Mouse (Mus musculus) heart, embryonic 10.5 days (tissue): ENCODE results near the gene Gm20696. TPM values are rescaled to one million over a fixed set of nuclear protein-coding genes. Genes with fewer than 3 reads are reported as not detected.

Source experiments
- DNase-seq: peaks from one replicate; pipeline ENCODE4 v3.0.0-alpha.2; 2017; ENCODE audit warnings: low spot score
- H3K27ac ChIP-seq: fragments of 300-500 bp; sonication (generic); 2 replicates; pipeline ENCODE4 v1.5.1; 2016; ENCODE audit warnings: mild to moderate bottlenecking
- H3K27me3 ChIP-seq: fragments of 300-500 bp; sonication (generic); 2 replicates; pipeline ENCODE4 v1.6.1; 2016; ENCODE audit warnings: mild to moderate bottlenecking; ENCODE audit not compliant: poor library complexity, insufficient read depth, severe bottlenecking
- H3K36me3 ChIP-seq: fragments of 300-500 bp; sonication (generic); 2 replicates; pipeline ENCODE4 v1.6.1; 2016; ENCODE audit warnings: mild to moderate bottlenecking, moderate library complexity
- H3K4me1 ChIP-seq: fragments of 300-500 bp; sonication (generic); 2 replicates; pipeline ENCODE4 v1.6.1; 2016; ENCODE audit warnings: mild to moderate bottlenecking
- H3K4me3 ChIP-seq: fragments of 300-500 bp; sonication (generic); 2 replicates; pipeline ENCODE4 v1.5.1; 2016; ENCODE audit warnings: mild to moderate bottlenecking, moderate library complexity
- H3K9me3 ChIP-seq: fragments of 300-500 bp; sonication (generic); 2 replicates; pipeline ENCODE4 v1.6.1; 2016; ENCODE audit warnings: mild to moderate bottlenecking, moderate library complexity
- WGBS: fragments of 180-500 bp; shearing (Covaris S2); methylation state at CpG from one replicate; pipeline ENCODE4 v1.1.7; 2016; 5-methylcytosine and 5-hydroxymethylcytosine counted together
- polyA plus RNA-seq: library from polyadenylated mRNA; unstranded; fragments of >200 nt; fragmentation: Nextera tagmentation; extraction: Ambion mirVana; gene quantifications from 2 replicates; pipeline ENCODE4 v1.2.1, GENCODE M21; 2016

The Gm20696 gene
- polyA plus RNA-seq, 1 experiment from 2014 or later: 3.4 TPM

DNA sequence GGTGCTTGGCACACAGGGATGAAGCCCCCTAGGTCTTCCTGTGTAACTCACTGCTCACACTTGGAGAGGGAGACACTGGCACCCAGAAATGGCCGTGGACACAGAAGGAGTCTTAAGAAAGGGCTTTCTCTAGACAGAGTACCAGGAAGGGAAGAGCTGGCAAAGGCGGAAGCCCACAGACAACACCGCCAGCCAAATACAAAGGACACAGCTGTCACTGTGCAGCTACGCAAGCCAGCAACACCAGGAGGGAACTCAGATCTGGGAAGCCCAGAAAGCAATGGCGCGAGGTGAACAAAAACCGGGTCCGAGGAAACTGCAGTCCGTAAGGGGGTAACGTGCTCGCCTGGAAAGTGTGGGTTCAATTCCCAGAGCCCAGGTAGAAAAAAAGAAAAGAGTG lies 11.5 kb upstream of the Gm20696 start:
- 78% methylated on average over 11 of the region's 11 CpGs for WGBS
- H3K4me1 ChIP-seq: no peaks in the 10 kb centered on the region
- DNase-seq: no peak
- no peaks in the 10 kb centered on the region for H3K36me3 ChIP-seq
- peaks cover 6% of the 10 kb centered on the region; the same call in 1 of the 2 replicates for H3K27me3 ChIP-seq
- no peaks in the 10 kb centered on the region for H3K9me3 ChIP-seq
- H3K4me3 ChIP-seq: no peak overlapping the region
- no peak overlapping the region for H3K27ac ChIP-seq

DNA sequence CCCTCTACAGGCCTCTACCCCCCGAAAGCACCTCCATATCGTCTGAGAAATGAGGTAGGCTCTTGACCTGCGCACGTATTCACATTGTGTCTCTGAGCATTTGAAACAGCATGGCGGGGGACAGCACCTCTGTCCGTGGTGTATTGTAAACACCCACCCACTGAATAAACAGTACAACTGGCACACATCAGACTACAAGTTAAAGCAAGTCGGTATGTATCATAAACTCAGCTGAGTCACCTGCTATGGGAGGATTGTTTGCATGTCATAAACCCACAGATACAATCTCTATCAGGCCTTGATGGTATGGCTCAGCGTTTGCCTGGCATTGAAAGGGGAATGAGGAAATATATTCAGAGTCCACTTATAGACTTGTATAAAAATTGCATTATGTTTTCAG lies 10.7 kb upstream of the Gm20696 start:
- no peak for DNase-seq
- Histone ChIP-seq H3K36me3 (no peaks in the 10 kb centered on the region), H3K27ac (no peak overlapping the region), H3K4me3 (no peak overlapping the region), H3K4me1 (no peaks in the 10 kb centered on the region), H3K27me3 (peaks cover 6% of the 10 kb centered on the region; the same call in 1 of the 2 replicates), H3K9me3 (no peaks in the 10 kb centered on the region)
- whole genome bisulfite sequencing: 86% methylated on average over 8 of the region's 8 CpGs

DNA sequence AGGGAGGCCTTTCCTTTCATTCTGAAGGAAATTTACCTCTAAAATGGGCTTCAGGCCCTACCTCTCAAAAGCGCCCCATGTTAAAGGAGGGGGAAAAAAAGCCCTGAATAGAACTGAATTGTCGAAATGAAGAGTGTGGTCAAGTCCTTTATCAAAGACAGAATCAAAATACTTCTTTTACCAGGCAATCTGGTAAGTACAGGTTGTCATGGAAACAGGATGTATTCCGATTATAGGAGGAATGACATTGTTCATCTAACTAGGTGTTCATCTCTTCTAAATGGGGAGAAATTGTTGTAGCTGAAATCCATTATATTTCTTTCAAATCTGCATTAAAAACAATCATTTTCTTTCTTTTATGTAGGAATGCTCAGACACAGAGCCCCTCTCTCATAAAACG lies 7.9 kb upstream of the Gm20696 start:
- Histone ChIP-seq H3K27me3 (peaks cover 12% of the 10 kb centered on the region), H3K9me3 (no peaks in the 10 kb centered on the region), H3K27ac (no peak overlapping the region), H3K36me3 (no peaks in the 10 kb centered on the region), H3K4me1 (no peaks in the 10 kb centered on the region), H3K4me3 (no peak overlapping the region)
- WGBS: 78% methylated on average over 4 of the region's 4 CpGs
- DNase-seq: no peak

DNA sequence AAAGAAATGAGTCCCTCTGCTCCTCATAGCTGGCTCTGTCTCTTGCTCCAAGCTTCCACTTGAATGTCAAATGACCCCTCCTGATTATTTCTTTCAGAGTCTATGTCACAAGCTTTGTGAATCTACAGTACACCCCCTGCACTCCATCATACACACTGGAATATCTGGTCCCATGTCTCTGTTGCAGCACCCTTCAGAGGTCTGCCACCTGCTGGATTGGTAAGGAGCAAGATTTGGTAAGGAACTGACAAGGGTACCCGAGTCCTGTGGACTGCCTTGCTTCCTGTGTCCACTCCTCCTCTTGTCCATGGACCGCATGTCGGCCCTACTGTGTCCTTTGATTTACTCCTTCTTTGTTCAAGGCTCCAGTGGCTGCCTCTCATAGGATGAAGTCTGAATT lies 5.2 kb upstream of the Gm20696 start:
- no peak for DNase-seq
- no peak overlapping the region for H3K27ac ChIP-seq
- peaks cover 12% of the 10 kb centered on the region for H3K4me1 ChIP-seq
- peaks cover 31% of the 10 kb centered on the region for H3K27me3 ChIP-seq
- 65% methylated on average over 3 of the region's 3 CpGs for WGBS
- no peak overlapping the region for H3K4me3 ChIP-seq
- H3K9me3 ChIP-seq: no peaks in the 10 kb centered on the region
- H3K36me3 ChIP-seq: no peaks in the 10 kb centered on the region

DNA sequence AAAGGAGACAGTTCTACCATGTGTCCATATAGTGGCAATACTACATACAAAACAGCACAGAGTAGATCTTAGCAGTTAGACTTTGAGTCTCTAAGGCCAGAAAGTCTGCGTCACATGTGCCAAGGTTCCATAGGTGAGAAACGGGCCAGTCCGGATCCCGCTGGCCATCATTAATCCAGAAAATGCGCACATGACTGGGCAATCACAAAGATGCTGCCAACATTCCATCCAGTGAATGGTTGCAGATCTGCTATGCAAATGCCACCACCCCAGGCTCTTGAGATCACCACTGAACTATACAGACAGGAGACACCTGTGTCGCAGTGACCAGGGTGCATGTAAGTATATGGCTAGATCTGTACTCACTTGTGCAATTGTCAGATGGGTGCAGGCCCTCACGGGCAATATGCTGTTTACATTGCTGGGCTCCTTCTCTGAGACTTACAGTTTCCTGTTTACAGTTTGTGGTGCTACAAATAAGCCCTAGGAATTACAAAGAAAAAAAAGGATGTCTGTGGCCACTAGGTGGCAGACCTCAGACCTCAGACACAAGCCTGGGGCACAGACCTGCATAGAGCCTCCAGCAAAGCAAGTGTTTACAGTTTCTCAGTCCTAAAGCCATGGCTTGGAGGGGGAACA lies 4.0 kb upstream of the Gm20696 start:
- no peaks in the 10 kb centered on the region for H3K36me3 ChIP-seq
- H3K9me3 ChIP-seq: no peaks in the 10 kb centered on the region
- peak; percentile 83 for DNase-seq
- peaks cover 31% of the 10 kb centered on the region for H3K27me3 ChIP-seq
- peaks cover 23% of the 10 kb centered on the region for H3K4me1 ChIP-seq
- WGBS: 77% methylated on average over 7 of the region's 7 CpGs
- no peak overlapping the region for H3K27ac ChIP-seq
- H3K4me3 ChIP-seq: no peak overlapping the region

DNA sequence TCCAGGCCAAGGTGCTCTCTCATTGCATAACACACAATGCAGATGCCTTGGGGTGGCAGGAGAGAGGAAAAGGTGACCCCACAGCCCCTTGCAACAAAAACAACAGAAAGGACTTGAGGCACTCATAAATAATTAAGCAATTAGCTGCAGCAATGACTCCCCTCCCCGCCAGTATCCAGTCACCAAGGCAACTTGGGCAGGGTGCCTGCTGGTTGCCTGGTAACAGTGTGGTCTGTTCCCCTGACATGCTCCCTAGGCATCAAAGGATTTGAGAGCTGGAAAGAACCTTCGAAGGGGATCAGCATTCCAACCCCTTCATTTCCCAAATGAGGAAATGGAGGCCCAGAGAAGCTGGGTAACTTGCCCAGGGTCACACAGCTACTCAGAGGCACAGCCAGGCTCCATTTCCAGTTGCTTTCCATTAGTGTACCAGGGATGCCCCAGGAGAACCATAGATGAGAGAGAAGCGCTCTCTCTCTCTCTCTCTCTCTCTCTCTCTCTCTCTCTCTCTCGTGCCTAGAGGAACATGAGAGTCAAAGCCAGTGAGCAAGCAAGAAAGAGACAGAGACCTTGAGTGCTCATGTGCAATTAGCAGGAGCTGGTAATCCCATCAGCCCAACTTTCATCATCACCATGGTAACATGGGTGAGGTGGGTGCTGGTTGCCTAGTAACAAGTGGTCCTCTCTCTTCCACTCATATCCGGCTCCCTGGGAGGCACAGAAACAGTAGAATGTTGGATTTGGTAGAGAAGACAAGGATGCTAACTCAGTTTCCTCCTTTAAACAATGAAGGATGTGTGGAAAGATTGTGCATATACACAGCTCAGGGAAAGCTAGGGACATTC lies 3.1 kb upstream of the Gm20696 start:
- Histone ChIP-seq H3K4me1 (peaks cover 24% of the 10 kb centered on the region), H3K27me3 (peaks cover 39% of the 10 kb centered on the region), H3K9me3 (no peaks in the 10 kb centered on the region), H3K27ac (no peak overlapping the region), H3K4me3 (no peak overlapping the region), H3K36me3 (no peaks in the 10 kb centered on the region)
- WGBS: 45% methylated on average over 5 of the region's 5 CpGs
- no peak for DNase-seq

DNA sequence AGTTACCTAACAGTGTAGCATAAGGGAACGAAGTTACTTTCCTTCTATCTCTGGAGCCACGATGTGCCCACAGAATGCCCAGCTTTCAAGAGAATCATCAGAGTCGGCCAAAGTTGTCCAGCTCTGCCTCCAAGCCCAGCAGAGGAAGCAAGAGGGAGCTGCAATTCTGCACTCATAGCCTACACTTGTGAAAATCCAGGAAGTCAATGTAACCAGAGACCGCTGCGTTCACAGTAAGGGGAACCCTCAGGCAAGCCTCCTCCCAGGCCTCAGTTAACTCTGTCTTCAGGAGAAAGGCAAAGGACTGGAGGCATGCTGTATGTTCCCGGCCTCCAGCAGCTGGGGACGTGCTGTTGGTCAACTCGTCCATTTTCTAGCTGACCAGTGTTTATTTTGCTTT lies 693 bp upstream of the Gm20696 start:
- Histone ChIP-seq H3K36me3 (no peaks in the 10 kb centered on the region), H3K4me3 (peak overlapping the region; percentile 95; the same call in 1 of the 2 replicates), H3K27me3 (peaks cover 56% of the 10 kb centered on the region), H3K4me1 (peaks cover 28% of the 10 kb centered on the region), H3K9me3 (no peaks in the 10 kb centered on the region), H3K27ac (peak overlapping the region; percentile 93; the same call in 1 of the 2 replicates)
- DNase-seq: no peak
- WGBS: 46% methylated on average over 8 of the region's 8 CpGs

DNA sequence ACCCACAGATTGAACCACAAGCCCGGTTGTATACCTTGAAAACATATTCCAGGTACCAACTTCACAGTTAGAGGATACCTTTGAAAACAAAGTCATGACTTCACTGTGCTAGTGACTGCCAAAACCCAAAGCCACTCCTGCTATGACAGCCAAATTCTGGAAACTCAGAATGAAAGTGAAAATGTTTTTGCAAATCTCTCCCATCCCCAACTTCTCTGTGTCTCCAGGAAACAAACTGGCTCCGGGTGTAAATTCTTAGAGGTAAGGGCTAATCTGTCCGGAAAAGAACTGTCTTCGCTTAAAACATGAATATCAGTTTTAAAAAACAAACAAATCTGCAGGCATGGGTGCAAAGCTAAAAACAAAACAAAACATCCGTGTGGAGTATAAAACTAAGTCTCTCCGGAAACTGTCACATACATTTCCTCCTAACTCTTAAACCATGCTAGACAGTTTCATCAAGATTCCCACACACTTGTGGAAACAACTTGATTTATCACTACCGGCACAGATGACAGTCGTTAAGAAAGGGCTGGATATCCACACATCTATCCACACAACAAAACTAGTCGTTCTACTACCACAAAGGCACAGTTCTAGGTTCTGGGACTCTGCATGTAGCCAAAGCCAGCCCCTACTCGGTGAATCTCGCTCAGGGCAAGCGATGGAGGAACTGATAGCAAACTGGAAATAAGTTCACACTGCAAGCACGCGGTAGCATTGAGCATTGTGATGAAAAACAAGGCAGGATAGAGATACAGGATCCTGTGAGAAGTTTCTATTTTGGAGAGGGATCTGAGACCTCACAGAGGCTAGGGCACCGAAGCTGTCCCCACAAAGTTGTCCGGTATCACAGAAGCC lies 910 bp downstream of the Gm20696 start:
- WGBS: 30% methylated on average over 16 of the region's 16 CpGs
- DNase-seq: no peak

DNA sequence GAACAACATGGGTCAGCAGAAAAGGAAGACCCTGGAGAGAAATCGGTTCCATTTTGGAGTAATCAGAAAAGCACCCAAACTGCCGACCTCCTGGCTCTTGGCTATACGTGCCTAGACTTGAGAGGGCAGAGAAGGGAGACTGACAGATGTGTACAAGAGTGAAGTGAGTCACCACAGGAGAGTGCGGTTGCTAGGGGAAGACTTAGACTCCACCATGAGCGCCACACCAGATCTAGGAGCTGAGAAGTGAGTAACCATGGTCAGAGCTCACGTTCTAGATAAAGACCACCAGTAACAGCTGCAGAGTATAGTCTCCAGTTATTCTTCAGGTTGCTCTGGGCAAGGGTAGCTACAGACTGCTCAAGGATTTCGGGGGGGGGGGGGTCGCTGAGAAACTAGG lies 3.4 kb downstream of the Gm20696 start:
- Histone ChIP-seq H3K4me1 (peaks cover 25% of the 10 kb centered on the region), H3K27ac (no peak overlapping the region), H3K9me3 (no peaks in the 10 kb centered on the region), H3K36me3 (no peaks in the 10 kb centered on the region), H3K4me3 (no peak overlapping the region), H3K27me3 (peaks cover 47% of the 10 kb centered on the region)
- WGBS: 74% methylated on average over 8 of the region's 8 CpGs
- no peak for DNase-seq

More for the DNA sequence above, 910 bp downstream of the Gm20696 start:
- H3K27ac ChIP-seq: peak overlapping the region; percentile 93
- peak overlapping the region; percentile 95 for H3K4me3 ChIP-seq
- H3K27me3 ChIP-seq: peaks cover 56% of the 10 kb centered on the region
- H3K9me3 ChIP-seq: no peaks in the 10 kb centered on the region
- H3K36me3 ChIP-seq: no peaks in the 10 kb centered on the region
- H3K4me1 ChIP-seq: peaks cover 28% of the 10 kb centered on the region

DNA sequence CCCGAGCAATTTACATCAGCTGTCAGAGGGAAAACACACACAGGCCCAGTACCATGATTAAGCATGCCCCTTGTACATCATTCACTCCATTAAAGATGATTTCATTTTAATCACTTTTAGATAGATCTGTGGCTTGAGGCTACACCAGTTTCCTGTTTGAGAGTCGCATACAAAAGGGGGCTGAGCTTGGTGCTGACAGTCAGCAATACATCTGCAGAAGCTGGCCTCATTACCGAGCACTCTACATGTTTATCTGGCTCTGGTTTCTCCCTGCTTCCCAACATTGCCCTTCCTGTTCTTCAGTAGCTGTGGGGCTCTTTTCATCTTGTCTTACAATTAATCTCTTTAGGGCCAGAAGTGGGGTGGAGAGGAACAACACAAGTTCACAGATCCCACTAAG lies 6.2 kb downstream of the Gm20696 start:
- no peak overlapping the region for H3K4me3 ChIP-seq
- no peaks in the 10 kb centered on the region for H3K36me3 ChIP-seq
- H3K9me3 ChIP-seq: no peaks in the 10 kb centered on the region
- DNase-seq: no peak
- peaks cover 34% of the 10 kb centered on the region for H3K27me3 ChIP-seq
- 0 out of 2 replicates have a peak, but pooled peaks cover 4% of the 10 kb centered on the region for H3K4me1 ChIP-seq
- H3K27ac ChIP-seq: no peak overlapping the region
- WGBS: 42% methylated on average over 3 of the region's 3 CpGs

DNA sequence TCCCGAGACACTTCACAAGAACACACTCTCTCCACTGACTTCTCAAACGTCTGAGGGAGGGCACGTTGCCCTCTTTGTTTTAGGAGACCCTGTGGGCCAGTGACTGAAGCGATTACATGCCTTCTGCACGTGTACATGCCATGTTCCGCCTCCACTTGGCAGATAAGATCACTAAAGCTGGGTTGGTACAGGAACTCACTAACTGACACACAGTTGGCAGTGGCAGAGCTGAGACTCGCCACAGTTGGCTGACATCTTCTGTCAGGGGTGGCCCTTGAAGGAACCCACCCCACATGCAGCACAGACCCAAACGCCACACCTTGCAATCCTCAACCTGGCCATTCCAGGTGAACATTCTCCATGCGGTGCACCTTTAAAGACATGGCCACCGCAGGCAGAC lies 8.0 kb downstream of the Gm20696 start:
- H3K36me3 ChIP-seq: no peaks in the 10 kb centered on the region
- no peak overlapping the region for H3K4me3 ChIP-seq
- 0 out of 2 replicates have a peak, but pooled peaks cover 3% of the 10 kb centered on the region for H3K4me1 ChIP-seq
- 80% methylated on average over 10 of the region's 10 CpGs for WGBS
- no peaks in the 10 kb centered on the region for H3K9me3 ChIP-seq
- no peak for DNase-seq
- H3K27ac ChIP-seq: no peak overlapping the region
- peaks cover 15% of the 10 kb centered on the region; the same call in 1 of the 2 replicates for H3K27me3 ChIP-seq

DNA sequence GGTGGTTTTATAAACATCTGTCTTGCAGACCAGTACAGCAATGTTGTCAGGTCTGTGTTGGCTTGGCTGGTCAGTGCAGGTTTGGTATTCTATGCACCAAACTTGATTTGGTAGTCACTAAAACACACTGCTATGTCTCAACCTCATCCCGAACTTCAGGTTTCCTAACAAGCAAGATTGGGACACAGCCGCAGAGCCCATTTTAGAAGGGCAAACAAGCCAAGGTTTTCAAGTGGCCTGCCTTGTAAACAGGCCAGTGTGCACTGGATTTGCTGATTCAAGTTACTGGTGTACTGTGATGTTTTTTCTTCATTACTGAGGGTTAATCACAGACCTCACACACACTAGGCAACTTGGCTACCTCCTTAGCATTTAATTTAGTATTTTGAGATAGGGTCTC lies 10.5 kb downstream of the Gm20696 start:
- WGBS: 82% methylated on average over 2 of the region's 2 CpGs
- no peak for DNase-seq
- 0 out of 2 replicates have a peak, but pooled peaks cover 9% of the 10 kb centered on the region for H3K4me1 ChIP-seq

More for the DNA sequence above, 10.5 kb downstream of the Gm20696 start:
- Histone ChIP-seq H3K36me3 (no peaks in the 10 kb centered on the region), H3K4me3 (no peak overlapping the region), H3K27me3 (peaks cover 12% of the 10 kb centered on the region; the same call in 1 of the 2 replicates), H3K9me3 (no peaks in the 10 kb centered on the region), H3K27ac (no peak overlapping the region)
